Mouse (Mus musculus) gastrocnemius, postnatal 36 days (tissue): ENCODE measurements around the gene Zmynd8. TPM values are rescaled to one million over a fixed set of nuclear protein-coding genes. Genes with fewer than 3 reads are reported as not detected.
A peak's percentile ranks its signal among the peaks of the same experiment; 100 is the strongest.
"Not testable (repeated sequence)": the region's sequence is repeated elsewhere in the genome, so short reads cannot be mapped to it uniquely, and the experiment has no call there.

Experiments used
- DNase-seq, 2 experiments: peaks; one replicate each; pipeline ENCODE4 v3.0.0; 2022
- intact Hi-C: fragments of 180-260 bp; cut with DNase I; formaldehyde crosslinking; loops from one replicate; pipeline ENCODE4 v1.15.1; 2025
- total RNA-seq, 2 experiments: library from RNA; stranded (reverse); gene quantifications; 2 replicates each; pipeline ENCODE4 v1.2.3; 2021

Gene Zmynd8
- total RNA-seq, 2 experiments from 2014 or later, result 12.7 to 17.3 TPM

DNA sequence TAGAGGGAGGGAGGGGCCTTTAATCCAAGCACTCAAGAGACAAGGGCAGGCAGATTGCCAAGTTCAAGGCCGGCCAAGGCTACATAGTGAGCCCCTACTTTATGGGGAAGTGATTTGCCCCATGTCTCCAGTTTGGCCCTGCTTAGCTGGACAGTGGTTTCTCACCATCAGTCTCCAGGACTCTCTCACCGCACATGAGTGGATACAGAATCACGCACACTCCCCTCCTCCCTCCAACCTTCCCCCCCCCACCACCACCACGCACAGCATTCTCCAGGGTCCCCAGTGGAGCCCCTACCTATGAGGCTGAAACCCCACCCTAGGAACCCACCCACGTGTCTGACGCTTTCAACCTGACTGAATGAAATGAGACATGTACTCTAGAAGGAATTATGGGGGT, 80.2 kb downstream of the Zmynd8 start:
- DNase-seq, result no peak
- intact Hi-C loops, result no loop called here

DNA sequence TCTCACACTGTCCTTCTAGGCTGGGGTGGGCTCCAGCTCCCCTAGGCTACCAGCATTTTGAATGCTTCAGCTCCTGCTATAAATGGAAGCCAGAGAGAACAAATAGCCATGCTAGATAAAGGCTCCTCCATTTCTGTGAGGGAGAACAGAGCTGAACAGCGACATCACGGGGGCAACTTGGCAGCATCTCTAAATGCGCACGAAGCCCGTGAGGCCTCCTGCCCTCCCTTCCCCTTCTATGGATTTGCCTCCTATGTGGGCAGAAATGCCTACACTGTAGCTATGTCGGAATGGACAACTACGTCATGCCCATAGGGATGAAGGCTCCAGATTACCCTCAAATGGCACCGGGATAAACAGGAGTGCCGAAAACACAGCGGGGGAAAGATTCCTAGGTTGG, 81.4 kb downstream of the Zmynd8 start:
- DNase-seq, result no peak
- intact Hi-C loops, result no loop called here

DNA sequence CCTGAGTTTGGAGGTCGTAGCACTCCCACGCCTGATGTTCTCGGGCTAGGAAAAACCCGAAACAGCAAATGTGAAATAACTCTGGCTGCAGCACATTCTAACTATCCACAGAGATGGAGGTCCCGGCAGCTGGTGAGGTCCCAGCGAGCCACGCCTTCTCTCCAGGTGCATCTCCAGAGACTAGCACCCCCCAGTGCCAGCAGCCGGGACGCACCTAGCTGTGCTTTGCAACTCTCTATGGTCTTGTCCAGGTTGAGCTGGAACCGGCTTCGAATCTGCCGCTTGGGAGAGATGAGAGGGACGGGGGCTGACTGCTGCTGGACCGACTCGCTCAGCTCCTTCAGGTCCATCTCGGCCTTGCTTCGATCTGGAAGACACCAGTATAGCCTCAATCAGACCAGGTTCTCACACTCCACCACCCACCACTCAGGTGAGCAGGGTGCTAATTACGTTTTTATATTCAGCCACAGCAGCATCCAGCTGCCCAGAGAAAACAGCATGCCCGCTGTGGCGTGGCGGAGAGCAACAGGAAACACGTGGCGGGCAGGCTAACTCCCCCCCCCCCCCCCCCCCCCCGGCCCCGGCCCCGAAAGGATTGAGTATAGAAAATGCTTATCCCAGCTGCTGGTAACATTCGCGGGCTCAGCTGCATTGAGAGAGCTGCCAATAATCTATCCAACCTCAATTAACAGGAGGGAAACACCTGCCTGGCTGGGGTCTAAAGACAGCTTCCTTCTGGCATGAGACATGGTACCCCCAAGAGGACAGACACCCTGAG, 83.5 kb downstream of the Zmynd8 start:
- intact Hi-C loops, result no loop called here
- no peak for DNase-seq

DNA sequence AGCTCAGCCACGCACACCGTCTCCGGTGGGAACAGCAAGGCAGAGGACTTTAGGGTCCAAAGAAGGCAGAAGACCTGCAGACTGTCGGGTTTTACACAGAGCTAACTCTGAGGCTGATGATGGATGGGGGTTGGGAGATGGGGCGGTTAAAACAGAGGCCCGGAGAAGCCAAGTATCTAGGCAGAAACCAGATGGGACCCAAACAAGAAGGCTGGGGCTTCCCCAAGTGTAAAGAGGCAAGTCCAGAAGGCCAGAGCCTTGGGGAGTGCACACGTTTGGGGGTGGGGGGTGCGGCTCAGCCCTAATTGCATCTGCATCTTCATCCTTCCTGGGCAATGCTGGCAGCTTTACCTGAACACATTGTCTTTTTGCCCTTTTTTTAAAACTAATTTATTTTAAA, 85.9 kb downstream of the Zmynd8 start:
- DNase-seq, result no peak
- intact Hi-C loops, result no loop called here

DNA sequence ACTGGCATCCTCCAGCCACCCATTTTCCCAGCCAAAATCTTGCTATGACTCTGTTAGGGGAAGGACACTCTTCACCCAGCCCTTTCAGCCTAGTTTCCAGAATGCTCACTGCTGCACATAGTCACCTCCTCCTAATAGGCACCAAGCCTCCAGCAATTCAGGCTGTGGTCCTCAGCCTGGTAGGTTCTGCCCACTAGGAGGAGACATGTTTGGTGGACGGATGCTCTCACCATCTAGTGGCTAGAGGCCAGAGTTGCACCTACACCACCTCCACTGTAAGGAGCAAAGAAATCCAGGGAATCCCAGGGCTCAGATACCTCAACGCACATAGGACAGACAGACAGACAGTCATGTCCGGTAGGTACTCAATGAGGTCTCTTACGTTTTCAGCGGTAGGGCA, 87.3 kb downstream of the Zmynd8 start:
- peak in 1 of 2 experiments; percentile 38 for DNase-seq

DNA sequence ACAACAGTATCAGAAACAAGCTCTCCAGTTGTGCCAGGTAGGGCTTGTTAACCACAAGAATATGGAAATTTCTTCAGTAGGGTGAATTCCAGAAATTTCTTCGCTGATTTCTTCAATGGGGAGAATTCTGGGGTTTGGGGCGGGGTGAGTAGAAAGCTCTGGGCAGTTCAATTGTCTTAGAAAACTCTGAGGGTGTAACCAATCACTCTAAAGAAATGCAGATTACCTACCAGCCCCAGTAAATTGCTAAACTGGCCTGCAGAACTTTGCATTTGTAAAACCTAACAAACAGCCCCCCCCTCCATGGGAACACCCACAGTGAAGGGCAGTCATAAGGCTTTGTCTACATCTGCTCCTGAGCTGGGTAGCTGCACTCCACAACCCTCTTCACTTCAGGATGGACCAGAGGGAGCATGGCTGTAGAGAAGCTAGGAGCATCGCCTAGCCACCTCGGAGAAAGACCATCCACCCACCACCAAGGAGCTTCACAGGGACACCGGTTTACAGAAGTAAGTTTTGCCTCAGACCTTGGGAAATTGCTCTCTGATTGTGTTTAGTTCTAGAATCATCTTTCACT, 88.8 kb downstream of the Zmynd8 start:
- intact Hi-C loops, result no loop called here
- DNase-seq, result no peak

More for the DNA sequence above, 87.3 kb downstream of the Zmynd8 start:
- intact Hi-C loops, result no loop called here

DNA sequence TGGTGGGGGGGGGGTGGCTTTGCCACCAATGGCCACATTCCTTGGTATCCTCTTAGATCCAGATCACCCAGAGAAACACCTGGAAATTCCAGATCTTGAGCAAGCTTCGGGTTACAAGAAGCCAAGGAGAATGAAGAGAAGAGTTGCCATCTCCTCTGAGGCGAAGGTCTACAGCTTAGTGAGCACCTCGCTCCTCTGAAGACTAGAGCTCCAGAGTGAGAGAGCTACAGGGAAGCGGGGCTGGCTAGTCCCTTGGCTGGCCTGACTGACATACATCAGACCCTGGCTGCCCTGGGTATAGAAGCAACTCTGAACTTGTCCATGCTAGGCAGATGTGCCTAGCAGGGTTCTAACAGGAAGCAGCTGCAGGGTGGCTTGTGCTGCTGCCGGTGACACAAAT, 89.7 kb downstream of the Zmynd8 start:
- DNase-seq, result no peak
- intact Hi-C loops, result no loop called here

DNA sequence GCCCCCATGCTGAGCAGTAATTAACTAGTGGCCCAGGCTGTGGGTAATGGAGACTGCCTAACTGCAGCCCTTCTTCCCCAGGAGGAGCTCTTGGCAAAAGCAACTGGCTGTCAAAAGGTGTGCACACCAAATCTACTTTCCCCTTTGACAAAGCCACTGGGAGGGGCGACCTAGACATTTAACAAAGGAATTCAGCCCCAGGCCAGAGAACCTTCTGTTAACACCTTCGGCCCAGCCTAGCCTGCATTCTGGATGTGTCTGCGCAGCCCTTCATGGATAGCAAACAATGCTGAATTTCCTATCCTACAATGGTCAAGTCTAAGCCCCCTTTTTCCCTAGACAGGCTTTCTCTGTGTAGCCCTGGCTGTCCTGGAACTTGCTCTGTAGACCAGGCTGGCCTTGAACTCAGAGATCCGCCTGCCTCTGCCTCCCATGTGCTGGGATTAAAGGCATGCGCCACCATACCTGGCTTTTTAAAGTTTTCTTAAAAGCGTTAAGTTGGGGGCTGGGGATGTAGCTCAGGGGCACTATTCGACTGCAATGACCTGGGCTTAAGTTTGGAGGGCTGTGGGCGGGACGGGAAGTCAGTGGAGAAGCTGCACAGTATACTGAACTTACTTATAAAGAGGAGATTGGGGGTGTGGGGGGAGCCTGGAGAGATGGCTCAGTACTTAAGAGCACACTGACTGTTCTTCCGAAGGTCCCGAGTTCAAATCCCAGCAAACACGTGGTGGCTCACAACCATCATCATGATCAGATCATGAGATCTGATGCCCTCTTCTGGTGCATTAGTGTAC, 90.4 kb downstream of the Zmynd8 start:
- no peak for DNase-seq
- intact Hi-C loops, result no loop called here

DNA sequence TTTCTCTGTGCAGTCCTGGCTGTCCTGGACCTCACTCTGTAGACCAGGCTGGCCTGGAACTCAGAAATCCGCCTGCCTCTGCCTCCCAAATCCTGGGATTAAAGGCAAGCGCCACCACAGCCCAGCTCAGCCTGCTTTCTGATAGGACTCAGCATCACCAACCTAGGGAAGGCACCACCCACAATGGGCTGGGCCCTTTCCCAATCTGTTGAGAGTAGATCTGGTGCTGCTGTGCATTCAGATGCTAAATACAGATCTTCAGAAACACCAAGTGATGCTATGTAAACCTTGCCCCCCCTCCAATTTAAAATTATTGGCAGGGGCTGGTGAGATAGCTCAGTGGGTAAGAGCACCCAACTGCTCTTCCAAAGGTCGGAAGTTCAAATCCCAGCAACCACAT, 98.6 kb downstream of the Zmynd8 start:
- intact Hi-C loops, DNase-seq: not testable (repeated sequence)

DNA sequence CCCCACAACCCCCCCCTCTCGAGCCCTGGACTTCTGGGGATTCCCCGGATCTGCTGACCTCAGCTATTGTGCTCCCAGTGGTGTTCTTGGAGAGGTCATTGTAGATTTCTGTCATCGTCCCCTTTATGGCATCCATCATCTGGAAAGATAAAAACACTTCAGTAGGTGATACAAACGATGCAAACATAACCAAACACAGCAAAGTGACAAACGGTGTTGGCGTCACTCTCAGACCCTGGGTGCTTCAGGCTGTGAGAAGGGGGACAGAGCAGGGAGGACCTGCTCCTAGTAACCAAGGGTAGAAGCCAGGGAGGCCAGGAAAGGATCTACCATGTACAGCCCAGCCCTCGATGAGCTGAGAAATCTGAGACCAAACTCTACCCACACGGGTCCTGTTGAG, 100.9 kb downstream of the Zmynd8 start:
- intact Hi-C loops, result no loop called here
- DNase-seq, result no peak

DNA sequence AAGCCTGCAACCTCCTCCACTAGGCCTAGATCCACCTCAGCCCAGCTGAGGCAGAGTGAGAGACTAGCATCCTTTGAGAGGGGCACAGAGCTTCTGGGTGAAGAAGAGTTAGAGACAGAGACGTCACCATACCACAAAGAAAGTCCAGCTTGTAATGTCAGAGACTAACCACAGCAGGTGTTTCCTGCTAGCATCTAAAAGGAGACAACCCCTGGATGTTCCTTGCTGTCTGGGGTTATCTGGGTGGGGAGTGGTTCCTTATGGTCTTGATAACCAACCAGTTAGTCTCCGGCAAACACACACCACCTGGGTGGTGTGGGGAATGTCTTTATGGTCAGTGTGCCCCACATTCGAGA, 105.6 kb downstream of the Zmynd8 start:
- intact Hi-C loops, result no loop called here
- no peak for DNase-seq

DNA sequence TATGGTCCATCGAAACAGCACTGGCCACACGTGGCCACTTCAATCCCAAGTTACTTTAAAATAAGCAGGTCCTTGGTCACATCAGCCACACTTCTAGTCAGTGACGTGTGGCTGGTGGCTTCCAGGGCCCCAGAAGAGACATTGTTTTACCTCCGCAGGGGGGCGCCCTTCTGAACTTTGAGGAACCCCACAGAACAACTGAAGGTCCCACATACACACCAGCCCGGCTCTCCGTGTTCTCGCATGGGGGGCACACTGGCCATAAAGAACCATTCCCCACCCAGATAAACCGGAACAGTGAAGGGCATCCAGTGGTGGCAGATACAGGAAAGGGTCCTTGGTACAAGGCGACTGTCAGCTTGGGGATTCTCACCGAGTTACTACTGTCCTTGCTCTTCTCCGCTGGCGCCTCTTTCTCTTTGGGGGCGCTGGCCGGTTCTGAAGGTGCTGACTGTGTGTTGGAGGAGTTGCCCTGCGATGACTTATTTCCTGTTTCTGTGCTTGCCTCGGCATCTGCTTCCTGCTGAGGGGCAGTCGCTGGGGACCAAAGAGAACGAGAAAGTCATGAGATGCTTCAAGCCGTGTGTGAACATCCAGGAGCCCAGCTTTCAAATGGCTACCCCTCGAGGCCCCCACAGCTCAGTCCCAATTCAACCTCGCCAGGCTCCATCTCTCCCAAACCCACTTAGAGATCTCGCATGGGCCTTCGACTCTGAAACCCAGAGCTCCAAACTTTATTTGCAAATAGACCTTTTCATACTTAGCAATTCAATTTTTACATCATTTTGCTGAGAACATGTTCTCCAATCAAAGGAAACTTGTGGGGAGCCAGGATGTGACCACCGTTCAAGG, 106.2 kb downstream of the Zmynd8 start:
- no peak for DNase-seq
- intact Hi-C loops, result no loop called here

DNA sequence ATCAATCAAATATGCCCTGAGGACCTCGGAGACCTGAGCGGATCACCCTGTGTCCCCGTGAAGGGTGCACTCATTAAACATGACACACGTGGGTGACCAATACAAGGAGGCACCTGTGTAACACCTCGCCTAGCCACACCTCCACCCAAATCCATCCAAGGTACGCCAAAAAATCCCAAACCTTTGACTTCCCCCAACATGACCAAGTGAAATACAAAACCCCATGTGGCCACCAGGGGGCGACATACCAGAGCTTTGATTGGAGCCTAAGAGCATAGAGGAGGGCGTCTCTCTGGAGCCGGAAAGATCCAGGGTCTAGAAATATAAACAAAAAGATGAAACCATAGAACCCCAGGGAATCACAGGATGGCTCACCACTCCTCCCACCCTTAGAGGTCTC, 107.2 kb downstream of the Zmynd8 start:
- intact Hi-C loops, result no loop called here
- DNase-seq, result peak; percentile 38 to 41

DNA sequence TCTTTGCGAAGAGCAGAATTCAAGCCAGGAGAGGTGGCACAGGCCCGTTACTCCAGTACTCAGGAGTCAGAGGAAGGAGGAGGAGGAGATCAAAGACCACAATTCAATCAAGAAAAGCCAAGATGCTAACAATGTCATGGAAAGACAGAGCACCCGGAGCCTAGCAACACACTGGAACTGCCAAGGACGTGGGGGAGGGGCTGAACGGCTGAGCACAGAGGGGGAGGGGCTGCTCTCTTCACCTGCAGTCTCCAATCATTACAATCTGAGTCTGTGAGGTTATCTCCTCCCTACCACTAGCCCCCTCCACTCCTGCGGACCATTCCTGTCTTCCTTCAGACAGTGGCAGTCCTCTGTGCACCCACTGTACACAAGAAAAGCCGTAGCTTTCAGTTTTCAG, 107.8 kb downstream of the Zmynd8 start:
- no peak for DNase-seq
- intact Hi-C loops, result no loop called here

DNA sequence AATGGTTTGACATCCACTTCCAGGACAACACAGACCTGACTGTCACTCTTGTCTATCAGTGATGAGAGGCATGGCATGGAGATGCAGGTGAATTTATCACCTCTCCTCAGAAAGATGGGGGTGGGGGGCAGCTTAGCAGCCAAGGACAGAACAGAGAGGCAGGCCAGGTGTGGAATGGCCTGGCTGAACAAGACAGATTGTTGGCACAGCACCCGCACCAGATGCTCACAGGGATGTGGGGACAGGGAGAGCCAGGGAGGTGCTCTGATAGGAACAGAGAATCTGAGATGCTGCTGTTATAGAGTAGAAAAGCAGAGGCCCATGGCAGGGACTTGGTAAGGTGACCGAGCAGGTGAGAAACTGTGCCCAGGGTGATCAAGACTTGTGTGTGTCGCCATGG, 109.1 kb downstream of the Zmynd8 start:
- DNase-seq, result no peak
- intact Hi-C loops, result no loop called here

DNA sequence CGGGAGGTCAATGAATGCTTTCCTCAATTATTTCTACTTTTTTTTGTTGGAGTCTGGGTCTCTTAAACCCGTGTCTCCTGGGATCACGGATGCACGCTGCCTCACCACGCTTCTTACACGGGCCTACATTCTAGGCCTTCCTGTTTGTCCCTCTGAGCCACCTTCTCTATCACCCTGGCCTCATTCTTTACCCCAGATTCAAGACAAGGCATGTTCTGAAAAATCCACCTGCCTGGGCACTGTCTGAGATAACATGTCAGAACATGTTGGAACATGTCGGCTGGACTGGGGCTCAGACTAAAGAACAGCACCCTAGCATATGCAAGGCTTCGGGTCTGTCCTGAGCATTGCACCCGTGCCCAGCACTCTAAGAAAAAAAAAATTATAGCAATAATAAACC, 110.0 kb downstream of the Zmynd8 start:
- DNase-seq, result no peak
- intact Hi-C loops, result no loop called here

DNA sequence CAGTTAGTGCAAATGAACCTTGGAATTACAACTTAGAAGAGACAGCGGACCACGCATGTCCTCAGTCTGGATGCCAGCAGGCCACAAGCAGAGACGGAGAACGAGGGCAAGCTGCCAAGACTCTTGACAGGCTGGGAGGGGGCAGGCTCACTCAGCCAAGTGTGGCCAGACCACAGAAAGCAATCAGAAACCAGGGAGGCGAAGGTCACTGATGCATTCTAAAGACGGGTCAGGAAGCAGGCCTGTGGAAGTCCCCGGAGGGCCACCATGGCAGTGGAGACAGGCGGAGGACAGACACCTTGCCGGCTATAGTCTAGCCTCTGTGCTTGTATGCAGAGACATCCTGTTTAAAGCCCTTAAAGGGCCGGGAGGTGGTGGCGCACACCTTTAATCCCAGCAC, 110.8 kb downstream of the Zmynd8 start:
- peak in 1 of 2 experiments; percentile 35 for DNase-seq
- intact Hi-C loops, result no loop called here

DNA sequence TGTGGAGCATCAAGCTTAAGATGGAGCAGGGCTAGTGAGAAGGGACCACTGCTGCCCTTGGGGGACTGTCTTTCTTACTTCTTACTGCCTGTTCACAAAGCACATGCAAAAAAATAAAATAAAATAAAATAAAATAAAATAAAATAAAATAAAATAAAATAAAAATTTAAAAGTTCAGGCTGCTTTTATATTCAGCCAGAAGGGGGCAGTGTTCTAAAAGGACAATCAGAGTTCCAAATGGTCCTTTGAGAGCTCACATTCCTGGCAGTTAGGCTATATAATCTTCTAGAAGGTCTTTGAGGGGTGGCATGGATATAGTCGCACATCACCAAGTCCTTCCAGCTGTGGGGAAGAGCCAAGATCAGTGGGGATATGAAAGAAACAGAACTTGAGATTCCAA, 112.3 kb downstream of the Zmynd8 start:
- intact Hi-C loops, result no loop called here
- no peak for DNase-seq

DNA sequence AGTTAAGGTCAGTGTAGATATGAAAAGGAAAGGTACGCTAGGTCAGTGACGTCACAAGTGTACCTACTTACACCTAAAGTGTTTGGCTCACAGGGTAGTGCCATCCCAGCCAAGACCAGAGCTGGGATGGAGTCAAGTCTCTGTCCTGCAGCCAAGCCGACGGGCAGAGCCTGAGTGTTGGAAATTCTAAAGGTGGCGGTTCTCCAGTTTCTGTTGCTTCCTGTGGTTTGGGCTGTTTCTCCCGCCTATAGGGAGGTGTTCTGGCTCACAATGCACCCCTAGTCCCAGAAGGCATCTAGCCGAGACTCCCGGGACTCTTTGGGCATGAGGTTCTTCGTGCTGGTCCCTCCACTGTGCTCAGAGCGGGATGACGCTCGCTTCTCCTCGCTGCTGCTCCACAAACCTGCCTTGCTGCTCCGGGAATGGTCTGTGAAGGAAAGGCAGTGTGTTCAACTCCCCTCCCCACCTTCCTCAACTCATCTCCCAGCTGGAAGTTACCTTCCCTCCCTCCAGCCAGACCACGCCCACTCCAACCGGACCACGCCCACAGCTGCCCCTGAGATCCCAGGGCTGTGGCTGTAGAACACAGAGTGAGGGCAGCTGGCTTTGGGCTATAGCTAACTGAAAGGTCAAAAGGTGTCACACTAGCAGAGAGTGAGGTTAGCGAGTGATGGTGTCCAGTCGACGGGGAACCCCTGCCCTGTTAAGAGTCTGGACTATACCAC, 113.3 kb downstream of the Zmynd8 start:
- DNase-seq, result no peak
- intact Hi-C loops, result no loop called here

DNA sequence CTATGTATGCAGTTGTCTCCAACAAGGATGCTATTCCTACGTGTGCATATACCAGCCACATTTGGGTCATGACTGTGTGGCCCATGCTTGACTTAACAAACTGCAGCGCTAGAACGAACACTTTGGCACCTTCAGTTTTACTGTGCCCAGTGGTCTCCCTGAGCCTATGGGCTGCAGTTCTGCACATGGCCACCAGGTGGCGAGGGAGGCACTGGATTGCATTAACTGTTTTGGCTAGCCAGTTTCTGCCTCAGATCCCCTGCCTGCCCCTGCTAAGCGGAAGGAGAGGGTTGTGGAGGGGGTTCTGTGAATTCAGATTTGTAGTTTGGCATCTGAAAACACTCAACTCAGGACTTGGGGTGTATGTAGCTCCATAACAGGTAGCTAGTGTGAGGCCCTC, 116.5 kb downstream of the Zmynd8 start:
- peak; percentile 73 to 74 for DNase-seq
- intact Hi-C loops, result no loop called here
